Mouse (Mus musculus): Measurements from ENCODE around the gene Klk7. TPM values are rescaled to one million over a fixed set of nuclear protein-coding genes. Genes with fewer than 3 reads are reported as not detected.

Klk7 gene
- polyA plus RNA-seq, 1 experiment from 2014 or later, result not detected

- Histone ChIP-seq H3K27ac (no peak overlapping the region), H3K4me2 (no peak overlapping the region), H3K9me3 (no peaks in the 10 kb centered on the region), H3K4me3 (no peak overlapping the region), H3K9ac (no peak overlapping the region), H3K36me3 (no peaks in the 10 kb centered on the region), H3K27me3 (peaks cover 8% of the 10 kb centered on the region), H3K4me1 (replicated peaks) (peaks cover 8% of the 10 kb centered on the region)
- 90% methylated on average over 10 of the region's 10 CpGs for WGBS
- ATAC-seq (ENCODE audit: low FRiP score), result no peak
Observed at GRCm38 (mm10) chr7:43778176-43778970, 32.7 kb upstream of the Klk7 start.

GRCm38 (mm10) chr7:43780241-43780640, 30.9 kb upstream of the Klk7 start:
- ATAC-seq (ENCODE audit: low FRiP score), result no peak
- no peak overlapping the region for H3K27ac ChIP-seq
- peaks cover 18% of the 10 kb centered on the region for H3K27me3 ChIP-seq
- no peak overlapping the region for H3K9ac ChIP-seq
- WGBS, result 74% methylated on average over 6 of the region's 6 CpGs
- no peak overlapping the region for H3K4me3 ChIP-seq
- peaks cover 8% of the 10 kb centered on the region for H3K4me1 ChIP-seq (replicated peaks)
- no peak overlapping the region for H3K4me2 ChIP-seq
- no peaks in the 10 kb centered on the region for H3K9me3 ChIP-seq
- no peaks in the 10 kb centered on the region for H3K36me3 ChIP-seq

- H3K9me3 ChIP-seq, result no peaks in the 10 kb centered on the region
- ATAC-seq (ENCODE audit: low FRiP score), result no peak
- WGBS, result 62% methylated on average over 5 of the region's 5 CpGs
Observed at GRCm38 (mm10) chr7:43780746-43781145, 30.3 kb upstream of the Klk7 start, which contains the start of gene Klk10. Klk10 (plus strand) TSS chr7:43781035.

GRCm38 (mm10) chr7:43781541-43781940, 29.6 kb upstream of the Klk7 start:
- H3K36me3 ChIP-seq, result no peaks in the 10 kb centered on the region
- H3K27me3 ChIP-seq, result peaks cover 18% of the 10 kb centered on the region
- H3K9me3 ChIP-seq, result no peaks in the 10 kb centered on the region
- no peak for ATAC-seq (ENCODE audit: low FRiP score)
- no peak overlapping the region for H3K27ac ChIP-seq
- no peak overlapping the region for H3K4me3 ChIP-seq
- no peak overlapping the region for H3K9ac ChIP-seq
- 87% methylated on average over 11 of the region's 11 CpGs for WGBS
- H3K4me2 ChIP-seq, result no peak overlapping the region
- peaks cover 8% of the 10 kb centered on the region for H3K4me1 ChIP-seq (replicated peaks)

More at GRCm38 (mm10) chr7:43780746-43781145, 30.3 kb upstream of the Klk7 start, which contains the start of gene Klk10:
- Histone ChIP-seq H3K4me3 (no peak within 1 kb of the TSS), H3K36me3 (no peaks in the 10 kb centered on the region), H3K4me2 (no peak within 1 kb of the TSS), H3K9ac (no peak within 1 kb of the TSS), H3K27me3 (peaks cover 18% of the 10 kb centered on the region), H3K4me1 (replicated peaks) (peaks cover 8% of the 10 kb centered on the region), H3K27ac (no peak within 1 kb of the TSS)

- Histone ChIP-seq H3K4me1 (replicated peaks) (peaks cover 8% of the 10 kb centered on the region), H3K27me3 (peaks cover 18% of the 10 kb centered on the region), H3K9ac (peak overlapping the region; percentile 65), H3K4me3 (peak overlapping the region; percentile 32), H3K9me3 (no peaks in the 10 kb centered on the region), H3K4me2 (peak overlapping the region; percentile 66), H3K36me3 (no peaks in the 10 kb centered on the region), H3K27ac (no peak overlapping the region)
- WGBS, result 7% methylated on average over 36 of the region's 36 CpGs
- peak; percentile 74 for ATAC-seq (ENCODE audit: low FRiP score)
Observed at GRCm38 (mm10) chr7:43782275-43783265, 28.5 kb upstream of the Klk7 start.

- Histone ChIP-seq H3K9me3 (no peaks in the 10 kb centered on the region), H3K9ac (no peak overlapping the region), H3K27ac (no peak overlapping the region), H3K4me1 (replicated peaks) (peaks cover 8% of the 10 kb centered on the region), H3K4me3 (no peak overlapping the region), H3K36me3 (no peaks in the 10 kb centered on the region), H3K4me2 (no peak overlapping the region), H3K27me3 (peaks cover 18% of the 10 kb centered on the region)
- no peak for ATAC-seq (ENCODE audit: low FRiP score)
- 86% methylated on average over 1 of the region's 1 CpGs for WGBS
Observed at GRCm38 (mm10) chr7:43785286-43785685, 25.8 kb upstream of the Klk7 start.

GRCm38 (mm10) chr7:43788096-43788495, 23.0 kb upstream of the Klk7 start:
- H3K9me3 ChIP-seq, result no peaks in the 10 kb centered on the region
- H3K27me3 ChIP-seq, result peaks cover 13% of the 10 kb centered on the region
- no peak overlapping the region for H3K27ac ChIP-seq
- H3K4me1 ChIP-seq (replicated peaks), result no peaks in the 10 kb centered on the region
- no peak for ATAC-seq (ENCODE audit: low FRiP score)
- H3K4me3 ChIP-seq, result no peak overlapping the region
- no peak overlapping the region for H3K4me2 ChIP-seq
- H3K9ac ChIP-seq, result no peak overlapping the region
- whole genome bisulfite sequencing, result 84% methylated on average over 3 of the region's 3 CpGs
- H3K36me3 ChIP-seq, result no peaks in the 10 kb centered on the region

GRCm38 (mm10) chr7:43789295-43789694, 21.8 kb upstream of the Klk7 start:
- Histone ChIP-seq H3K27ac (no peak overlapping the region), H3K4me3 (no peak overlapping the region), H3K4me1 (replicated peaks) (no peaks in the 10 kb centered on the region), H3K27me3 (peaks cover 9% of the 10 kb centered on the region; the same call in 1 of the 2 replicates), H3K4me2 (no peak overlapping the region), H3K9ac (no peak overlapping the region), H3K36me3 (no peaks in the 10 kb centered on the region), H3K9me3 (no peaks in the 10 kb centered on the region)
- WGBS, result 69% methylated on average over 2 of the region's 2 CpGs
- ATAC-seq (ENCODE audit: low FRiP score), result no peak

- WGBS, result 73% methylated on average over 7 of the region's 7 CpGs
- Histone ChIP-seq H3K27me3 (peaks cover 30% of the 10 kb centered on the region), H3K4me2 (no peak within 1 kb of the TSS), H3K9ac (no peak within 1 kb of the TSS), H3K27ac (no peak within 1 kb of the TSS), H3K36me3 (no peaks in the 10 kb centered on the region), H3K4me3 (no peak within 1 kb of the TSS), H3K4me1 (replicated peaks) (peaks cover 6% of the 10 kb centered on the region), H3K9me3 (no peaks in the 10 kb centered on the region)
- ATAC-seq (ENCODE audit: low FRiP score), result no peak
Observed at GRCm38 (mm10) chr7:43791591-43791990, 19.5 kb upstream of the Klk7 start, which contains the start of gene Klk9. Klk9 (plus strand) TSS chr7:43791891.

- H3K4me1 ChIP-seq (replicated peaks), result peaks cover 17% of the 10 kb centered on the region
- peak overlapping the region; percentile 68; the same call in 1 of the 2 replicates for H3K9ac ChIP-seq
- H3K27ac ChIP-seq, result no peak overlapping the region
- H3K4me3 ChIP-seq, result peak overlapping the region; percentile 49
- WGBS, result 7% methylated on average over 8 of the region's 8 CpGs
- H3K4me2 ChIP-seq, result peak overlapping the region; percentile 75
- H3K9me3 ChIP-seq, result no peaks in the 10 kb centered on the region
- H3K36me3 ChIP-seq, result no peaks in the 10 kb centered on the region
- H3K27me3 ChIP-seq, result peaks cover 59% of the 10 kb centered on the region
- no peak for ATAC-seq (ENCODE audit: low FRiP score)
Observed at GRCm38 (mm10) chr7:43796355-43796754, 14.7 kb upstream of the Klk7 start.

GRCm38 (mm10) chr7:43797333-43797769, 13.7 kb upstream of the Klk7 start, which contains the start of gene Klk8:
Klk8 (plus strand) TSS chr7:43797577.
- H3K36me3 ChIP-seq, result no peaks in the 10 kb centered on the region
- H3K27ac ChIP-seq, result no peak within 1 kb of the TSS
- peak within 1 kb of the TSS; percentile 75 for H3K4me2 ChIP-seq
- H3K9me3 ChIP-seq, result no peaks in the 10 kb centered on the region
- under 1% methylated on average over 28 of the region's 28 CpGs for WGBS
- ATAC-seq (ENCODE audit: low FRiP score), result peak; percentile 44
- peak within 1 kb of the TSS; percentile 68 for H3K9ac ChIP-seq
- H3K4me1 ChIP-seq (replicated peaks), result peaks cover 17% of the 10 kb centered on the region
- H3K27me3 ChIP-seq, result peaks cover 59% of the 10 kb centered on the region
- peak within 1 kb of the TSS; percentile 49 for H3K4me3 ChIP-seq
